Mouse (Mus musculus): ENCODE measurements around the gene Fxyd2.

- no peak for TF ChIP-seq CTCF (IDR thresholded peaks at IDR 0.05; ENCODE audit: low read depth)
- TF ChIP-seq EP300 (IDR thresholded peaks at IDR 0.05; ENCODE audit: low read depth) = no peak
Observed at GRCm38 (mm10) chr9:45374988-45375502, 24.4 kb upstream of the Fxyd2 start.
